Mouse (Mus musculus): ENCODE data around the gene Draxin.

Gene Draxin

DNA sequence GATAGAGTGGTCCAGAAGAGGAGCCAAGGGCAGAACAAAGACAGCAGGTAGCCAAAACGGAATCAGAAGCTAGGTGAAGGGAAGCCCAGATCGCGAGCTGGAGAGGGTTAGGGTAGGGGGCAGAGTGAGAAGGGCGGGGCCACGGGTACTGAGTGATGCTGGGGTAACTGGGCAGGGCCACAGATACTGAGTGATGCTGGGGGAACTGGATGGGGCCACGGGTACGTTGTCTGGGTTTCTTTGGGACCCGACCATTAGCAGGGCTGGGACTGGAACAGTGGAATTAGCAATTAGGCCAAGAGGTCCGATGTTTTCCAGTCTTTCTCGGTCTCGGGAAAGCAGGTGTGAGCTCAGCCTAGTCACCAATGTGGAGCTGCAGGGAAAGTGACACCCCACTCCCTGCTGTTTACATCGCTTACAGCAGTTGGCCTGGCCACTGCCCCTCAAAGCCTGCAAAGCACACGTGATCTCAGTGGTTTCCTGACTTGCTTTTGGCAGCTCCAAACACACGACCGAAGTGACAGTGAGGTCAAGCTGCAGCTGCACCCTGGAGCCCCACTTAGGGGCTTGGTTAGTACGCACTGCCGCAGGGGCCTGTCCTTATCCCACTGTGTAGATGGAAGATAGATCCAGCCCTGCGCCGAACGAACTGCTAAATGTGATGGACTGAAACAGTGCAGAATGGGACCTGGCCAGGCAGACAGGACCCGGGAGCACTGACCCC is 47.2 kb downstream of the Draxin start:
- no peak for DNase-seq (ENCODE audit: low spot score)

DNA sequence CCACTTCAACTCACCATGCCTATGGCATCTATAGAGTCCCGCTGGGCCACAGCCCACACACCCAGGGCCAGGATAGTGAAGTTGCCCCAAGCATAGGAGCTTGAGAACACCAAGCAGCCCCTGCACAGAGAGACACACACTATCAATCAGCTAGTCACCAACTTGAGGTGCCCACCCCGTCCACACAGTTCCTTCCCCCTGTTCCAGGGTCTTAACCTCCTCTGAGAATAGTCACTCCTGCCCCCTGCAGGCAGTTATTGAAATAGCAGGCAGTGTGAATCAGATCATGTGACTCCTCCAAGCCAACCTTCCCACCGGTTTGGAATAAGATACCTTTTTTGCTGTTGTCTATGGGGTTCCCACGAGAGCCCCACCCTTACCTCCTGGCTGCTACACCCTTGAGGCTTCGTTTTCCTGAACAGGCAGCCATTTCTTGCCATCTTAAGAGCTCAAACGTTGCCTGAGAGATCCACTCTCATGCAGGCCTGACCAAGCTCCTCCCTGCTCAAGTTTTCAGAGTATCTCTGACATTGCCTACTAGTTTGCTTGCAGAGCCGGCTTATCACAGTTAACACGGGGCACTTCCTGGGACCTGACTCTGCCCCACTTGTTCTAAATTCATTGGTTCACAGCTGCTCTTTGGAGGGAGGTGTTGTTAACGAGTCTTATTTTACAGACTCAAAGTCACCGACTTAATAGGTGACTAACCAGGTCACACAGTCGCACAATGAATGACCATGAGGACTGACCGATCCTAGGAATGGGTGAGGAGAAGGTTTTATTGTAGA is 48.0 kb downstream of the Draxin start:
- peak; percentile 86 for DNase-seq (ENCODE audit: low spot score)

DNA sequence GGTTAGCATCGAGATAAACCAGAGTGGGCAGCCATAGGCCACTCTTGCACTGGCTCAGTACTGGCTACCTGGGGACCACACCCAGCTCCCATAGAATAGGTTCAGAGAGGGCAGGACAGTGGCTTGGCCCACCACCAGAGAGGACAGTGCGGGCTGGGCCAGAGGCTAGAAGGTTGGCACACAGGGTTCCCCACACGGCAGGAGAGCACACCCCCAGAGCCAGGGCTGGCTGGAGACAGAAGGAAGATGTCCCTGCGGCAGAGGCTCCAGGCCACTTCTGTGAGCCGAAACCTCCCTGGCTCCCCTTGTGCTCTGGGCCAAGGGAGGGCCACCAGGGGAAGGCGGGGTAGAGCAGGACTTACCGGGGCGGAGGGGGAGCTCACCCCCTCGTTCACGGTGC is 49.3 kb downstream of the Draxin start:
- no peak for DNase-seq (ENCODE audit: low spot score)

DNA sequence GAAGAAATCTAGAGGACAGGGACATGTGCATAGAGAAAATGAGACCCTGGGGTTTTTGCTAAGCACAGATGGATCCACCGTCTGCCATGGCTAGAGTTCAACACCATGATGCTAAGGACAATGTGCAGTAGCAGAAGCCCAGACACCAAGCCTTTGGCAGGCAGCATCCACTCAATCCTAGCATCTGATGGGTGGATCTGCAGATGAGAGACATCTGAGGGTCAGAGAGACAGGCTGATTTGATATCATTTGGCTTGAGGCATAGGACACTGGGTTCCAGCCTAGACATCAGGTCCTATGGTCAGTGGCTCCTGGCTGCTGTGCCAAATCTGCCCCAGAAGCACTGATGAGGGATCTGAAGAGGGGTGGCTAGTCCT is 49.9 kb downstream of the Draxin start:
- DNase-seq (ENCODE audit: low spot score) = no peak

DNA sequence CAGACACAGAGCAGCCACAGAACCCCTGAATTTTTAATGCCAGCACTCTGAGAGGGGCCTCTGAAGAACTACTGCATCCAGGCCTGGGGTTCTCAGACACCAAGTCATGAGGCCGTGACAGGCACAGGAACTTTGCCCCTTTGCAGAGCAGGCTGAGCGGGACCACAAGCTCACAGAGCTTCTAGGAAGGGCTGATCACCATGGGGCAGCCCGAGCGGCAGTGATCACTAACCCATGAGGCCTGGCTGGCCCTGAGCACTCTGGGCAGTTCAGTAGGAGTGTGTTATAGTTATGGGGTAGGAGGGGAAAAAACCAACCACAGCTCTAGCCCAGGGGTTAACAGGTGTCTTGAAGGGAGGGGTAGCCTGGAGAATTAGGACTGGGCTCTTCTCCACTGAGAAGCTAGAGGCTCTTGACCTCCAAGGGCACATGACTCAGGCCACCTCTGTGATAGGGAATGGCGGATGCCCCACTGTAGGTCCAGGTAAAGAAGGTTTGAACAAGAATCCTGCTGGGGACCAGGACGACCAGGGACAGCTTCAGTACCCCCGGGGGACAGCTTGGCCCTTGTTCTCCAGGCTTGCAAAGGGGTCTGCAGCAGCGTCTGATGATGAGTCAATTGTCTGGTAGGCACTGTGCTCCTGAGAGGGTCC is 50.4 kb downstream of the Draxin start:
- DNase-seq (ENCODE audit: low spot score) = no peak

DNA sequence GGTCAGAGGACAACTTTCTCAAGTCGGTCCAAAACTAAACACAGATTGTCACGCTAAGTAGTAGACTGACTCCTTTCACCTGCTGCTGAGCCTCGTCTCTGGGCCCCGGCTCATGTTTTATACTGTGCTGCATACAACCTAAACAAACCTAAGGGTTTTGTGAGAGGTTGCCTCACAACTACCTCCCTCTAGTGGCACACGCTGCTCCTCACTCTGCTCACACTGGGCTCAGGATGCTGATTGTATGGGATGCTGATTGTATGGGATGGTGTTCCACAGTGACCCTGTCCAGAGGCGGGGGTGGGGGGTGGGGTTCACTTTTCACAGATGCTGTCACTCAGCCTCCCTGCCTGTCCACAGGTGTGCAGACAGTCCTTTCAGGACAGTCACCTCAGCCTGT is 51.3 kb downstream of the Draxin start:
- DNase-seq (ENCODE audit: low spot score) = no peak

DNA sequence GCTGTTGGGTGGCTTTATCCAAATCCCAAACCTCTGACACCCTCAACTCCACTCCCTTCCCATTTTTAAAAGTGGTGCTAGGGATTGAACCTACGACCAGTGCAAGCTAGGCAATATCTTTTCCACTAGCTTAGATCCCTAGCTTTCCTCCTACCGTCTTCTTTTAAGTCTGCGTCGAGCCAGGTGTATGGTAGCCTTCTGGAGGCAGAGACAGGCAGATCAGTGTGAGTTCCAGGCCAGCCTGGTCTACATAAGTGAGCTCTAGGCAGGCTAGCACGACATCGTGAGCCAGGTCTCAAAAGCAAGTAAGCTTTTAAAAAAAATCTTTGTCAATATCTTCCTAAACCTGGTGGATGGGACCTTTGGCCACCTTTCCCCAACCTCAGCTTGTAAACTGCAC is 54.6 kb downstream of the Draxin start:
- no peak for DNase-seq (ENCODE audit: low spot score)

DNA sequence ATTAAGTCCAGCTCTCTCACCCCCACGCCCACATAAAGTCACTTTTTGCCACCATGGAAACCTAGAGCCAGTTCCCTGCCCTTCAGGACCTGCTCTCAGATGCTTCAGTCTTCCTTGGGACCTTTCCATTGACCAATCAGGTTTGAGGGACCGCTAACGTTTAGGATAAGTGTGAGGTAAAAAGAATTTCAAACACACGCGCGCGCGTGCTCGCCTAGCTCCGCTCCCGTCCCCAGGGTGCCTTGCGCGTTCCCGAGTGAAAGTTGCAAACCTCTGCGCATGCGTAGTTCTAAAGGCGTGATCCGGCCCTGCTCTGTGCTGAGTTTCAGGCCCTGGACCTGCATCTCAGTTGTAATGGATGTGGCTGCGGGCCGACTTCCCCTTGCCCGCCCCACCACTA is 55.2 kb downstream of the Draxin start:
- peak; percentile 78 for DNase-seq (ENCODE audit: low spot score)

DNA sequence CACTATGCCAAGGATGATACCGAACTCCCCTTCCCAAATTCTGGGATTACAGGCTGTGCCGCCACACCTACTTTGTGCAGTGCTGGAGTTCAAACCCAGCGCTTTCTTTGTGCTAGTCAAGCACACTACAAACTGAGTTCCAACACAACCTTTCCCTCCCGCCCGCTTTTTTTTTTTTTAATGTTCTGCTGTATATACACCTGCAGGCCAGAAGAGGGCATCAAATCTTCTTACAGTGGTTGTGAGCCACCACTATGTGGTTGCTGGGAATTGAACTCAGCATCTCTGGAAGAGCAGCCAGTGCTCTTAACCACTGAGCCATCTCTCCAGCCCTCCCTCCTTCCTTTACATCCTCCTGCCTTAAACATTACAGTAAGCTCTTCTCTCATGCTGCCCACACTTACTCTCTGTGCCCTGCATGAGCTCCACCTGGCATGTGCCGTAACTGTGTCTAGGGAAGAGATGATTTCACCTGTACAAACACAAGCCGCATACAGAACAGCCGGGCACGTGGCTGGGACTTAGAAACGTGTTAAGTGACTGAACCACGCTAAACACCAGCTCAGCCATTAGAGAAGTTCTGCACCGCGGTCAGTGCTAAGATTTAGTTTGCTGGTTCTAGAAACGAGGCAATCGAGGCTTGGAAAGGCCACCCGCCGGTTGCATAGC is 55.8 kb downstream of the Draxin start:
- peak; percentile 69 for DNase-seq (ENCODE audit: low spot score)

DNA sequence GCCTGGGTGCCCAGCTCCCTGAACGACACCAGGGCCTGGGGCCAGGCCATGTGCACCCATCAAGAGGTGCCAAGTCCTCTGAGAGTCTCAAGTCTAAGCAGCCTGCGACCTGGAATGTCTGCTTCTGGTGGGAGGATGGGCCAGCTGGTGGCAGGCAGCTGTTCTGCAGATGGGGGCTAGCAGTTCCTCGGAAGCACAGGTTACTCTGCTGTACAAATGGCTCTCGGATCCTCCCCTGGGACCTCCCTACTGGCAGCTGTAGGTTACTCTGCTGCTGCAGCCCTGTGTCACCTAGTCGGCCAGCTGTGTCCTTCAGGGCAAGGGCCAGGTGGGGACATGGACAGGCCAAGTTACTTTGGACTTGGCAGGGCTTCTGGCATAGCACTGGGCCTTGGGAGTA is 59.0 kb downstream of the Draxin start:
- no peak for DNase-seq (ENCODE audit: low spot score)

DNA sequence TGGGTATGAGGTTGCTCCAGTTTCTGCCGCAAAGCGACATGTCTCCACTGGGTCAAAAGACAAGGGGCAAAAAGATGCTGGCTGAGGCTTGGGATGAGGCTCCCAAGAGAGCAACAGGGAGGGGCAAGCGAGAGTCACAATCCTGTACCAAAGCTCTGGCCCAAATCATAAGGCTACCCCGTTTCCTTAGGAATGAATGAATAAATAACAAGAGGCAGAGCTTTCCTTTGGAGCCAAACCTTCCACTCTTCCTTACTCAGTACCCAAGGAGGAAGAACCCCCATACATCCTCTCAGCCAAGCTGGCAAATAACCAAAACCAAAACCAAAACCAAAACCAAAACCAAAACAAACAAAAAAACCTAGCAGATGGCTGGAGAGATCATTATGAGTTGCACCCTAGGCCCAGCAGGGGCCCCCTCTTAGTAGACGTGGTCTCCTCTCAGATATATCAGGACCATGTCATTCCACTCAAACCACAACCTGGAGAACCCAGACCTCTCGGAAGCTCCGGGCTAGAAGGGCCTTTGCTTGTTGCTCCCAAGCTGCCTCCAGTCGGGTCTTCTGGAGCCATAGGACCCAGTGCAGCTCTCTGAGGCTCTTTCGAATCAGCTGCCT is 60.8 kb downstream of the Draxin start:
- no peak for DNase-seq (ENCODE audit: low spot score)

DNA sequence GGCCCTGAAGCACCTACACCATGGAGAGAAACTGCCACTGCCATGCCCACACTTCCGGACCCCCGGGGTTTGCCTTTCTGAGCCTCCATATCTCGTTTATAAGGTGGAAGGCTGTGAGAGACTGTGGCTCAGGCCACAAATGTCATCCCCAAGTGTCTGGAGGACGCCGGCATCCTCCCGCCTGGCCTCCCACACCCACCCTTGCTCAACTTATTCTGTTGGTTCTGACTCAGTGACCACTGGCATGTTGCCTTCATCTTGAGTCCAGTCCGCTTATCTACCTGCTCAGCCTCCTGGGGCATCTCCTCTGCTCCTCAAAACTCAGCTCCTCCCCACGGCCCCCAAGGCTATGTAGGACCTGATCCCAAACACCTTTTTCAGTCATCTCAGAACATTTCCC is 63.2 kb downstream of the Draxin start:
- DNase-seq (ENCODE audit: low spot score) = no peak

DNA sequence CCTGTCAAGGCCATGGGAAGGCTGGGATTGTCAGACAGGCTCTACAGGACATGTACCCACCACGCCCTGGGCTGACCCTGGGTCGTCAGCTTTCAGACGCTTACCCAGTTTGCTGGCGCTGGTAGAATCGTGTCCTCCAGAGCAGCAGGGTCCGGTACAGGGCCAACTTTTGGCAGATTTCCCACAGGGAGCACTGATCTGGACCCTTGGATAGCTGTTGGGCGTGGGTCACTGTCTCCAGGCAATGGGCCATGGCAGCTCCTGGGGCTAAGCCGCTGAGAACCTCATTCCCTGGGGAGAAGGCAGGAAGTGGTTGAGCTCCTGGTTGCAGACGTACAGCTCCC is 64.1 kb downstream of the Draxin start:
- DNase-seq (ENCODE audit: low spot score) = no peak

DNA sequence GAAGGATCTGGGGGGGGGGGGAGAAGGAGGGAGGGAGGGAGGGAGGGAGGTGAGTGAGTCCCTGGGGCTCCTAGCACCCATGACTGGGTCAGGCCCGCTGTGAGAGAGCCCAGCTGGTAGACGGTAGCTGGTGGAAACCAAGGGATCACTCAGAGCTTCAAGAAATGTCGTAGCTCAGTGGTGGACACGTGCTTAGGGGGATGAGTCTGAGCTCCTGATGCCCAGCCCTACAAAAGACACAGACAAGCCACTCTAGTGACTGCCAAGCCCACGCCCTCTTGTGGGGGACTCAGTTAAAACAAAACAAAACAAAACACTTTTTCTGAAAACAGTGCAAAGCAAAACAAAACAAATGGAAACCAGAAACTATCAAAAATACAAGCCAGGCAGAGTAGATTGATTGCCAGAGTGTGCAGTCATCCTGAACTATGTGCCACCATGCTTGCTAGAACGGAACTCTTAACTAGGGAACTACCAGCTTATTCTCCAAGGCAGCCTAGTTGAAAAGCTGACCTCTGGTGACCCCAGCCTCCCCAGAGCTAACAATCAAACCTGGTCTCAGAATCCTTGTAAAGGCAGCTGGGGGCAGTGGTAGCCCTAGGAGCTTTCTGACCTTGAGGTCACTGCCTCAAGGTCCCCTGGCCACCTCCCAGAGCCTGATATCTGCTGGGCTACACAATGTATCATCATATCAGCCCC is 64.6 kb downstream of the Draxin start:
- DNase-seq (ENCODE audit: low spot score) = no peak

DNA sequence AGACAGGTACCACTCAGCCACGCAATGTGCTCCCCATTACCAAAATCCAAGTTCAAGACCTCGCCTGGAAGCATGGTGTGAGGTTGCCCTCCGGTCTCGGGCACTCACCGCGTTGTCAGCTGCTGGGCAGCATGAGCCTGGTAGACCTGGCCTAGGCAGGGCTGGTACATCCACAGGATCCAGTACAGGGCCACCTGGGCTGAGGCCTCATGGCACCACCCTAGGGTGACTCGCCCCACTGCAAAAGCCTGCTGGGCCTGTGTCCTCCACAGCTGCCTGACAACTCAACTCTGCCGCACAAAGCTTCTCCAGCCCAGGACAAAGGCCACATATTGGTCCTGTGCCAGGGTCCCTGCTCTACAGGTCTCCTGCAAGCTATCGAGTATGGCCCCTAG is 69.4 kb downstream of the Draxin start:
- no peak for DNase-seq (ENCODE audit: low spot score)

DNA sequence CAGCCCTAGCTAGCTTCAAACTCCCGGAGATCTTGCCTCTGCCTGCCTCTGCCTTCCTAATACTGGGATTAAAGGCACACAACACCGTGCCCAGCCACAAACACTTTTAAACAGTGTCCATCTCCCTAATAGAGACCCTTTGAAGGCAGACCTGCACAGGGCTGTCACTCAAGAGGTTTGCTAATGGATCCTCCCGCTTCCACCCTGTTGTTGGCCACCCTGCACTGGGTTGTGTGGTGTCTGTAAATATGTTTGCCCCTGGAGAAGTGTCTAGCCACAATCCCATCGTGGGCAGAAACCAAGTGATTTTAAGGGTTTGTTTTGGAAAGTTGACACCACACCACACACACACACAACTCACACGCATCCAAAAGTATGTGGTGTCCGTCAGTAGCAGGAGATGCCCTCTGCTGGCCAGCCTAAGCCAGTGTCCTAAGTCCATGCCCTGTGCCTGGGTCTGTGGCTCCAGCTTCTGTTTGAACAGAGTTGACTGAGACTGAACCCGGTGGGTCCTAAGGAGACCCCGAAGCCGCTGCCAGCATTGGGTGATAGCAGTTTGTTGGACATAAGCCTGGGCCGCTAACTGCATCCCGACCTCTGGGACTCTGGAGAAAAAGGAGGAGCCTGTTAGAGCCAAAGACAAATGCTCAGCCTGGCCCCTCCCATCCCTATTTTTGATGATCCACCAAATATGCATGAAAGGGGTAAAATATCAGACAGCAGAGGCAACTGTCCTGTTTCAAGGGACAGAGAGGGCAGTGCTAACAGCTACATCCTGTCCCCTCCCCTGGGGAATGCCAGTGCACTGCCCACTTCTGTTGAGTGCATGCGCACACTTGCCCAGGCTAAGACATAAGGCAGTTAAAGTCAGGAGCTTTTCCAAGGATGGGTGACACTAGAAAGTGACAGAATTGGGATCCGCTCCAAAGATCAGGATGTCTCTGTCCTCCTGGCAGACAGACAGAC is 70.1 kb downstream of the Draxin start:
- DNase-seq (ENCODE audit: low spot score) = peak; percentile 62

DNA sequence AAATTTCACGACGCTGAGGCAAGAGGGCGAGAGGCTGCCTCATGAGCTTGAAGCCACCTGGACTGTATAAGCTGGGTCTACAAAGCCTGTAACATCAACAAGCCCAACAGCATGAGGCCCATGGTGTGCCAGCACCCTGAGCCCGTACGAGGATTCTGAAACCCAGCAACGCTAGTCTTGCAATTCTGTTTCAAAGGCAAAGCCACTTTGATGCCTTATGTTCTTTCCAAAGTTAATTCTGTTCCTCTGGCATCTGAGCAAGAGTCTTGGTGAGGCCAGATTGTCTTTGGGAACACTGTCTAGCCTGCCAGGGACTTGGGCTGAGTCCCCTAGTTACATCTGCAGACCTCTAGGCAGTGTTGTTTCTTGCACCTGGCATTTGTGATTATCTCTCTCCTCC is 71.5 kb downstream of the Draxin start:
- no peak for DNase-seq (ENCODE audit: low spot score)

DNA sequence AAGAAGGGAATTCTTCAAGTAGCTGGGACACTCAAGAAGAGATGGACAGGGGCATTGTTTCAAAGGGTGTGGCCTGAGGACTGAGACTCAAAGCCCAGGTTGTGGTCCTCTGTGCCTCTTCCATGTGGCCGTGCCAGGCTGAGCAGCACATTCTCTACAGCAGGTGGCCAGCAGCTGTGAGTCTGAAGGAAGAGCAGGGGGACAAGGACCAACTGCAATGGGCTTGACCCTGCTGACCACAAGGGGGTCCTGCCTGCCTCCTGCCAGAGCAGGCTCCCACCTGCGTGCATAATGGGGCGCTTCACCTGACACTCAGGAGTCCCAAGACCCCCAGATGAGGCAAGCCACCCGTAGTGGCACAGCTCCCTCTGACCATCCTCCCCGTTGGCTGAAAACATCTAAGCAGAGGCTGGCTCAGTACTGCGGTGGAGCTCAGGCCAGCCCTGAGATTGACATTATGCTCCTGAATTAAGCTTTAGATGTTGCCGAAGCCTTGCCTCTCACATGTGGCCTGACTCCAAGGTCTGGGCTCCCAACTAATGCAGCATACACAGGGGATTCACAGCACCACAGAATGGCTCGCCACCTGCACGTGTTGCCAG is 72.2 kb downstream of the Draxin start:
- DNase-seq (ENCODE audit: low spot score) = no peak

DNA sequence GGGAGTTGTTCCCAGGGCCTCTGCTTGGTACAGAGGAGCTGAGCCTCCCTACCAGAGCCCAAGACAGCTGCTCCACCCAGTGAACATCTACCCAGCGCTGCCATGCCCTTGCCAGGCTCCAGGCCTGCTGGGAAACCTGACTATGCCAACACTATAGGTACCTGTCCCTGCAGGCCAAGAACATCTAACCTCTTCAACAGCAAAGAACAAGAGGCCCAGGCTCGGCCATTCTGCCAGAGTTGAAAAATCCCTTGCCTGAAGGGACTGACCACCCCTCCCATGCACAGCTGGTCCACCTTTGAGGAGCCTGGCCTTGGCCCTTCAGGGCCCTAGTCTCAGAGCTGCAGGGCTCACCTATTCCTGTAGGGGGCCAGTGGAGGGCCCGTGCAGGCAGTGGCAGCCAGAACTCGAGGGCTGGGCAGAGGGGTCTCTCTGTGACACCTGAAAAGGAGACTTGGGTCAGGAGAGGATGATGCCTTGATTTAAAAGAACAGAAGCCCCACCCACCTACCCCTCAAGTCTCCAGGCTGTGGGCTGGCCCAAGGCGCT is 72.8 kb downstream of the Draxin start:
- DNase-seq (ENCODE audit: low spot score) = no peak

DNA sequence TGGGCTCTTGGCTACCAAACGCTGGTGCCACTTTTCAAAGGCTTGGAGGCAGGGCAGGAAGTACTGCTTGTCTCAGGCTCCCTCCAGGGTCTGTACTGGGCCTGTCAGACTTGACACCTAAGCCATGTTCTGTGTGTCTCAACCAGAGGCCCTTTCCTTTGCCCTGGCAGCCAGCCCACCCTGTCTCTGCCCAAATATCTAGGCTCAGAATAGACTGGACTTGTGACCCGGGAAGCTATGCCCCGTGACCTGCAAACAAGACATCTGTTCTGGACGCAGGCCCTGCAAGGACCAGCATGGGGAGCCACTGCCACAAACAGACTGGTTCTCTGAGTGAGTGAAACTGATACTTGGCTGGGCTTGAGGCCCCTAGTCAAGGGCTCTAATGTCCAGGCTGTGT is 73.7 kb downstream of the Draxin start:
- DNase-seq (ENCODE audit: low spot score) = no peak

Measured in embryo, embryonic 10.5 days (tissue).